Mouse (Mus musculus) midbrain, embryonic 11.5 days (tissue): Measurements from ENCODE around the gene Bcas1. TPM values are rescaled to one million over a fixed set of nuclear protein-coding genes. Genes with fewer than 3 reads are reported as not detected.
A peak's percentile ranks its signal among the peaks of the same experiment; 100 is the strongest.

Experiments used
- ATAC-seq: fragments of 200-750 bp; cut with Nextera tagmentation; 2 replicates; pipeline ENCODE4 v1.8.0; 2017; ENCODE audit warnings: moderate TSS enrichment, moderate library complexity; ENCODE audit not compliant: low FRiP score
- DNase-seq: peaks from one replicate; pipeline ENCODE4 v3.0.0; 2015; ENCODE audit warnings: low spot score; ENCODE audit errors: missing footprints
- H3K27ac ChIP-seq: fragments of 300-500 bp; sonication (generic); 2 replicates; pipeline ENCODE4 v1.5.1; 2014; ENCODE audit warnings: low read depth, low read length
- H3K27me3 ChIP-seq: fragments of 300-500 bp; sonication (generic); 2 replicates; pipeline ENCODE4 v1.6.1; 2014; ENCODE audit warnings: mild to moderate bottlenecking, low read length, moderate library complexity, mixed read lengths; ENCODE audit not compliant: control insufficient read depth, insufficient read depth
- H3K36me3 ChIP-seq: fragments of 300-500 bp; sonication (generic); 2 replicates; pipeline ENCODE4 v1.6.1; 2014; ENCODE audit warnings: mild to moderate bottlenecking, low read length, moderate library complexity, mixed read lengths; ENCODE audit not compliant: control insufficient read depth, insufficient read depth
- H3K4me1 ChIP-seq: fragments of 300-500 bp; sonication (generic); 2 replicates; pipeline ENCODE4 v1.6.1; 2014; ENCODE audit warnings: low read length; ENCODE audit not compliant: control insufficient read depth, insufficient read depth
- H3K4me2 ChIP-seq: fragments of 300-500 bp; sonication (generic); 2 replicates; pipeline ENCODE4 v1.6.1; 2014; ENCODE audit warnings: mild to moderate bottlenecking, moderate library complexity
- H3K4me3 ChIP-seq: fragments of 300-500 bp; sonication (generic); 2 replicates; pipeline ENCODE4 v1.5.1; 2014; ENCODE audit warnings: low read depth, low read length
- H3K9ac ChIP-seq: fragments of 300-500 bp; sonication (generic); 2 replicates; pipeline ENCODE4 v1.6.1; 2014; ENCODE audit warnings: low read length
- H3K9me3 ChIP-seq: fragments of 300-500 bp; sonication (generic); 2 replicates; pipeline ENCODE4 v1.6.1; 2016; ENCODE audit warnings: low read length; ENCODE audit not compliant: control insufficient read depth
- WGBS: fragments of 180-500 bp; shearing (Covaris S2); extraction: QIAGEN DNeasy Blood & Tissue Kit; methylation state at CpG from one replicate; pipeline ENCODE4 v1.1.7; 2014; 5-methylcytosine and 5-hydroxymethylcytosine counted together
- polyA plus RNA-seq: library from polyadenylated mRNA; unstranded; fragments of >200 nt; fragmentation: Nextera tagmentation; extraction: Ambion mirVana; gene quantifications from 2 replicates; pipeline ENCODE4 v1.2.1, GENCODE M21; 2014

Gene Bcas1
- polyA plus RNA-seq, 1 experiment from 2014 or later: 2.4 TPM

- Histone ChIP-seq H3K4me1 (no peaks in the 10 kb centered on the region), H3K9ac (no peak overlapping the region), H3K27me3 (no peaks in the 10 kb centered on the region), H3K4me2 (no peak overlapping the region), H3K9me3 (no peaks in the 10 kb centered on the region), H3K36me3 (no peaks in the 10 kb centered on the region), H3K27ac (no peak overlapping the region), H3K4me3 (no peak overlapping the region)
- ATAC-seq (no peak), DNase-seq (no peak)
- WGBS: 95% methylated on average over 2 of the region's 2 CpGs
These were observed 62.0 kb downstream of the Bcas1 start for GRCm38 (mm10) chr2:170365676-170366075.

GRCm38 (mm10) chr2:170365271-170365670, 62.4 kb downstream of the Bcas1 start:
- Histone ChIP-seq H3K4me1 (no peaks in the 10 kb centered on the region), H3K4me2 (no peak overlapping the region), H3K27ac (no peak overlapping the region), H3K36me3 (no peaks in the 10 kb centered on the region), H3K27me3 (no peaks in the 10 kb centered on the region), H3K4me3 (no peak overlapping the region), H3K9ac (no peak overlapping the region), H3K9me3 (no peaks in the 10 kb centered on the region)
- no peak for ATAC-seq
- 85% methylated on average over 3 of the region's 3 CpGs for WGBS
- DNase-seq: no peak

- Histone ChIP-seq H3K27me3 (no peaks in the 10 kb centered on the region), H3K36me3 (no peaks in the 10 kb centered on the region), H3K4me1 (no peaks in the 10 kb centered on the region), H3K9ac (no peak overlapping the region), H3K9me3 (no peaks in the 10 kb centered on the region), H3K4me2 (no peak overlapping the region), H3K4me3 (no peak overlapping the region), H3K27ac (no peak overlapping the region)
- ATAC-seq: peak; percentile 35; the same call in 1 of the 2 replicates
- WGBS: 61% methylated on average over 16 of the region's 16 CpGs
- DNase-seq: no peak
These were observed 70.8 kb downstream of the Bcas1 start for GRCm38 (mm10) chr2:170356667-170357374.

GRCm38 (mm10) chr2:170354963-170355367, 72.7 kb downstream of the Bcas1 start:
- H3K4me1 ChIP-seq: no peaks in the 10 kb centered on the region
- no peaks in the 10 kb centered on the region for H3K27me3 ChIP-seq
- 19% methylated on average over 10 of the region's 10 CpGs for WGBS
- no peak overlapping the region for H3K9ac ChIP-seq
- no peaks in the 10 kb centered on the region for H3K36me3 ChIP-seq
- H3K27ac ChIP-seq: no peak overlapping the region
- H3K9me3 ChIP-seq: no peaks in the 10 kb centered on the region
- DNase-seq: peak; percentile 97
- ATAC-seq: no peak
- H3K4me3 ChIP-seq: no peak overlapping the region
- peak overlapping the region; percentile 26; the same call in 1 of the 2 replicates for H3K4me2 ChIP-seq

GRCm38 (mm10) chr2:170352273-170352672, 75.4 kb downstream of the Bcas1 start:
- Histone ChIP-seq H3K4me3 (no peak overlapping the region), H3K4me2 (no peak overlapping the region), H3K27me3 (no peaks in the 10 kb centered on the region), H3K9me3 (no peaks in the 10 kb centered on the region), H3K27ac (no peak overlapping the region), H3K9ac (no peak overlapping the region), H3K36me3 (no peaks in the 10 kb centered on the region), H3K4me1 (no peaks in the 10 kb centered on the region)
- DNase-seq (no peak), ATAC-seq (no peak)
- 88% methylated on average over 4 of the region's 4 CpGs for whole genome bisulfite sequencing

GRCm38 (mm10) chr2:170351847-170352246, 75.8 kb downstream of the Bcas1 start:
- H3K27ac ChIP-seq: no peak overlapping the region
- no peak overlapping the region for H3K9ac ChIP-seq
- no peaks in the 10 kb centered on the region for H3K36me3 ChIP-seq
- H3K4me2 ChIP-seq: no peak overlapping the region
- WGBS: 91% methylated on average over 6 of the region's 6 CpGs
- H3K4me1 ChIP-seq: no peaks in the 10 kb centered on the region
- H3K27me3 ChIP-seq: no peaks in the 10 kb centered on the region
- no peaks in the 10 kb centered on the region for H3K9me3 ChIP-seq
- peak; percentile 57 for ATAC-seq
- no peak for DNase-seq
- no peak overlapping the region for H3K4me3 ChIP-seq

GRCm38 (mm10) chr2:170349784-170350183, 77.9 kb downstream of the Bcas1 start:
- Histone ChIP-seq H3K4me1 (peaks cover 12% of the 10 kb centered on the region), H3K27me3 (no peaks in the 10 kb centered on the region), H3K4me3 (no peak overlapping the region), H3K27ac (no peak overlapping the region), H3K9me3 (no peaks in the 10 kb centered on the region), H3K9ac (no peak overlapping the region), H3K36me3 (no peaks in the 10 kb centered on the region), H3K4me2 (no peak overlapping the region)
- DNase-seq (no peak), ATAC-seq (no peak)
- 86% methylated on average over 5 of the region's 5 CpGs for WGBS

- WGBS: 84% methylated on average over 19 of the region's 19 CpGs
- Histone ChIP-seq H3K4me2 (no peak overlapping the region), H3K27me3 (no peaks in the 10 kb centered on the region), H3K9ac (no peak overlapping the region), H3K4me3 (no peak overlapping the region), H3K4me1 (peaks cover 13% of the 10 kb centered on the region), H3K9me3 (no peaks in the 10 kb centered on the region), H3K36me3 (no peaks in the 10 kb centered on the region), H3K27ac (no peak overlapping the region)
- ATAC-seq (no peak), DNase-seq (no peak)
These were observed 78.5 kb downstream of the Bcas1 start for GRCm38 (mm10) chr2:170349096-170349495.

GRCm38 (mm10) chr2:170347131-170347765, 80.4 kb downstream of the Bcas1 start:
- Histone ChIP-seq H3K4me1 (peaks cover 16% of the 10 kb centered on the region), H3K4me3 (no peak overlapping the region), H3K9me3 (no peaks in the 10 kb centered on the region), H3K9ac (no peak overlapping the region), H3K27me3 (no peaks in the 10 kb centered on the region), H3K4me2 (no peak overlapping the region), H3K27ac (no peak overlapping the region), H3K36me3 (no peaks in the 10 kb centered on the region)
- DNase-seq (peak; percentile 99), ATAC-seq (no peak)
- WGBS: 48% methylated on average over 8 of the region's 8 CpGs
